Mouse (Mus musculus): ENCODE results near the gene Zmiz1.

Zmiz1 gene

DNA sequence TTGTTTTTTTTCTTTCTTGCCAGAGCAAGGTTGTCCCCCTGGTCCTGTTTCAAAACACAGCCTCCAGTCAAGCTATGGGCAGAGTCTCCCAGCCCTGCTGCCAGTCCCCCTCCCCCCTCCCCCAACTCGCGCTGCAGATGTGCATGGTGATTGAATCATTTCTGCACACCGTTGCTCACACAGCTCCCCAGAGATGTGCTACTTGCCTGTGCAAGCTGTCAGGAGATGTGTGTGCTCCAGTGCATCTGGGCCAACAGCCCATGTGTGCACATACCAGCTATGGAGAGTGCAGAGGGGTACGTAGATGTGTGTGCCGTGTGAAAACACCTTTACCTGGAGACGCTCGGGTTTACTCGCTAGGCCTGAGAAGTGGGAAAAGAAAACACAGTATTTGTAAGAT is 105.6 kb downstream of the Zmiz1 start:
- H3K36me3 ChIP-seq (ENCODE audit: insufficient read depth, low read length), result no peaks in the 10 kb centered on the region
- TF ChIP-seq NANOG (IDR thresholded peaks at IDR 0.05; ENCODE audit: borderline replicate concordance, low read length) (no peak), POU5F1 (IDR thresholded peaks at IDR 0.05; ENCODE audit: borderline replicate concordance, low read length) (no peak), CTCF (conservative IDR thresholded peaks at IDR 0.05; ENCODE audit: low read length) (no peak)
- H3K4me3 ChIP-seq (replicated peaks; ENCODE audit: low read length), result no peak overlapping the region
- peaks cover 3% of the 10 kb centered on the region; the same call in 1 of the 2 replicates for H3K27me3 ChIP-seq (ENCODE audit: insufficient read depth, low read length)
- no peaks in the 10 kb centered on the region for H3K9me3 ChIP-seq (ENCODE audit: low read length)
- peaks cover 26% of the 10 kb centered on the region for H3K4me1 ChIP-seq (replicated peaks; ENCODE audit: low read depth, low read length)

DNA sequence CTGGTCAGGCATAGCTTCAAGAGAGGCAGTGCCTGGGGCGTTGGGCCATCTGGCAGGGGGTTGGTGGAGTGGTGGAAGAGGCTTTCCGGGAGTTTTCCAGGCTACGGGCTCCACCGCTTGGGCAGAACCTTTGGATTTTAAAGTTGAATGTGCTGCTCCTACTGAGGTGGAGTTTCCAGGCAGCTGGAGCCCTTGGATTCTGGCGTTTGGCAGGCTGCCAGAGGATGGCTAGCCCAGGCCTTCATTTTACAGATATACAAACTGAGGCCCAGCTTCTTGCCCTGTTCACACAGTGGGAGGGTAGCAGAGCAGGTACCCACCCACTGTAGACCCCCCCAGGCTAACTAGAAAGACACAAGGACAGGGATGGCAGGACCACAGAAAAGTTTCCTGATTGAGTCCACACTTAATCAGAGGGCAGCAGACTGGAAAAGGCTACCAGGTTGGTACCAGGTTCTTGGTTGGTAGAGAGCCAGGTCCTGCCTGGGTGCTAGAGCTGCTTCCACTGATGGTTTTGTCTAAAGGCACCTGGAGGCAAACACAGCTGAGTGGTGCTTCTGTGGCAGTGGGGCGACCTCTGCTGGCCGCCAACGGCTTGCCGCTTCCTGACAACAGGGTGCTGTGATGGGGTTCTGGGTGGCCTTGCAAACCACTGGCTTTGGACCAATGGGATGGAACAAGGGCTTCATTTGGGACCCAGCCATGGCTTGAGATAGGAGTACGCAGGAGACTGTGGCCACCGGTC is 106.5 kb downstream of the Zmiz1 start:
- H3K4me3 ChIP-seq (replicated peaks; ENCODE audit: low read length), result no peak overlapping the region
- peak; percentile 85 for TF ChIP-seq CTCF (conservative IDR thresholded peaks at IDR 0.05; ENCODE audit: low read length)
- TF ChIP-seq NANOG (IDR thresholded peaks at IDR 0.05; ENCODE audit: borderline replicate concordance, low read length), result no peak
- TF ChIP-seq POU5F1 (IDR thresholded peaks at IDR 0.05; ENCODE audit: borderline replicate concordance, low read length), result no peak
- no peaks in the 10 kb centered on the region for H3K9me3 ChIP-seq (ENCODE audit: low read length)
- peaks cover 28% of the 10 kb centered on the region for H3K4me1 ChIP-seq (replicated peaks; ENCODE audit: low read depth, low read length)
- H3K27me3 ChIP-seq (ENCODE audit: insufficient read depth, low read length), result peaks cover 3% of the 10 kb centered on the region; the same call in 1 of the 2 replicates
- no peaks in the 10 kb centered on the region for H3K36me3 ChIP-seq (ENCODE audit: insufficient read depth, low read length)

DNA sequence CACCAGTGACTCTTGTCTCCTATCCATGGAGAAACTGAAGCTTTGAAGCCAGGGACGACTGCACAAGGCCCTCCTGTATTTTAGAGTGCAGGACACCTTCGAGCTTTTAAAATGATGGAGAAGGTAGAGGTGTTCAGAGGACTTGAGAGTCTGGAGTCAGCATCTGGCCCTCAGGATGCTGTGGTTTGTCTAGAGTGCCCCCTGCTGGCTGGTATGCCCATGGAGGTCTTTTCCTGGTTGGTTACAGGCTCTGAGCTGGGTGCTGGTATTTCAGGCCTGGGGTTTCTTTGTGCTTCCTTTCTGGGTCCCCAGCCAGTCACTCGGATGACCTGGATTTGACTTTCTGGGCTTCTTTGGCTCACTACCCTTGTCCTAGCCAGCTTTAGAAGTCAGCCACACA is 108.3 kb downstream of the Zmiz1 start:
- peaks cover 3% of the 10 kb centered on the region; the same call in 1 of the 2 replicates for H3K27me3 ChIP-seq (ENCODE audit: insufficient read depth, low read length)
- no peaks in the 10 kb centered on the region for H3K36me3 ChIP-seq (ENCODE audit: insufficient read depth, low read length)
- H3K9me3 ChIP-seq (ENCODE audit: low read length), result no peaks in the 10 kb centered on the region
- peaks cover 33% of the 10 kb centered on the region for H3K4me1 ChIP-seq (replicated peaks; ENCODE audit: low read depth, low read length)
- no peak for TF ChIP-seq NANOG (IDR thresholded peaks at IDR 0.05; ENCODE audit: borderline replicate concordance, low read length)
- peak; percentile 68 for TF ChIP-seq CTCF (conservative IDR thresholded peaks at IDR 0.05; ENCODE audit: low read length)
- H3K4me3 ChIP-seq (replicated peaks; ENCODE audit: low read length), result no peak overlapping the region

DNA sequence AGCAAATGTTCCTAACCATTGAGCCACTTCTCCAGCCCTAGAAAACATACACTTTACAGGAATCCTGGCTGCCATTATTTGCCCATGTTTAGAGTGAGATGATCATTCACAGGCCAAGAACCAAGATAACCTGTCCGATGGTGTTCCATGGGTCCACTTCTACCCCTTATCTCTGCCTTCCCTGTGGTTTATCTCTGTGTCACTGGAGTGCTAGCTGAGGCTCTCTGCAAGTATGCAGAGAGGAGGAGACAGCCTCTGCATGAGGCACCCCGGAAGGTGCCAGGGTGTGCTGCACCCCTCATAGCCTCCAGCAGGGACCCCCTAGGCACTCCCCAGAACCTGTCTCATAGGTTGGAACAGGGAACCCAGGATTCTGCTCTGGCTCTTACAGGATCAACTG is 108.9 kb downstream of the Zmiz1 start:
- Histone ChIP-seq H3K36me3 (ENCODE audit: insufficient read depth, low read length) (no peaks in the 10 kb centered on the region), H3K4me3 (replicated peaks; ENCODE audit: low read length) (no peak overlapping the region), H3K4me1 (replicated peaks; ENCODE audit: low read depth, low read length) (peaks cover 35% of the 10 kb centered on the region), H3K27me3 (ENCODE audit: insufficient read depth, low read length) (peaks cover 6% of the 10 kb centered on the region), H3K9me3 (ENCODE audit: low read length) (no peaks in the 10 kb centered on the region)
- TF ChIP-seq CTCF (conservative IDR thresholded peaks at IDR 0.05; ENCODE audit: low read length) (no peak), NANOG (IDR thresholded peaks at IDR 0.05; ENCODE audit: borderline replicate concordance, low read length) (no peak), POU5F1 (IDR thresholded peaks at IDR 0.05; ENCODE audit: borderline replicate concordance, low read length) (no peak)

DNA sequence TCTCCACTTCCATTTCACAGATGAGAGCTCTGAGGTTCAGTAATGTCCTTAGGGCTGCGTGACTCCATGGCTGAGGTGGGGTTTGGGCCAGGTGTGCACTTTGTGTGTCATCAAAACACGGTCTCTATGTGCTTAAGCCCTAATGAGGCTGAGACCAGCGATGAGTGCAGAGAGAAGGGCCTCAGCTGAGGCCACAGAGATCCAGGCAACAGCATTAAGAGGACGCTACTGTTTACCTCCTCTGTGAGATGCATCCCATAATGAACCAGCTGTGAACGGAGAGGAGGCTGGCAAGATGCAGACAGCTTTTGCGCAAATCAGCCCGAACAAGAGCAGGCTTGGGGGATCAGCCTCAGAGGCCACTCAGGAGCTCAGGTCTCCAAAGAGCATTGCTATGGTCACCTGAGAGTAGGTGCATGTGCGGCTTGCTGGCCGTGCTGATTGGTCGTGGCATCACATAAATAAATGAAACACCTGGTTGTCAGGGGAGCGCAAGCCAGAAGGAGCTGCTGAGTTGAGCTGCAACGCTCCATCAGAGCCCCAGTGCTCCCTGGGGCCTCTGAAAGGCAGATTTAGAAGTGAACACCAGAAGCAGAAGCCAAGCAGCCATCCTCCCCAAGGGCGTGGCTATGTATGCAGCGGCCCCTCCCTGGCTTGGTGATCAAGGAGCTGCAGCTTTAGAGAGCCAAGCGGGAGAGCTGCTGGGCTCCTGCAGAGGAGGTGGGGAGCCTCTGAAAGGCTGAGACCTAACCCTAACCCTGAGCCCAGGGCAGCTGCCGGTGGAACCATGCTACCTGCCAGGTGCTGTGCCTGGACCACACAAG is 115.3 kb downstream of the Zmiz1 start:
- Histone ChIP-seq H3K4me1 (replicated peaks; ENCODE audit: low read depth, low read length) (peaks cover 80% of the 10 kb centered on the region), H3K4me3 (replicated peaks; ENCODE audit: low read length) (peak overlapping the region; percentile 29), H3K9me3 (ENCODE audit: low read length) (no peaks in the 10 kb centered on the region), H3K36me3 (ENCODE audit: insufficient read depth, low read length) (no peaks in the 10 kb centered on the region), H3K27me3 (ENCODE audit: insufficient read depth, low read length) (peaks cover 35% of the 10 kb centered on the region)
- TF ChIP-seq CTCF (conservative IDR thresholded peaks at IDR 0.05; ENCODE audit: low read length) (no peak), NANOG (IDR thresholded peaks at IDR 0.05; ENCODE audit: borderline replicate concordance, low read length) (no peak), POU5F1 (IDR thresholded peaks at IDR 0.05; ENCODE audit: borderline replicate concordance, low read length) (no peak)

DNA sequence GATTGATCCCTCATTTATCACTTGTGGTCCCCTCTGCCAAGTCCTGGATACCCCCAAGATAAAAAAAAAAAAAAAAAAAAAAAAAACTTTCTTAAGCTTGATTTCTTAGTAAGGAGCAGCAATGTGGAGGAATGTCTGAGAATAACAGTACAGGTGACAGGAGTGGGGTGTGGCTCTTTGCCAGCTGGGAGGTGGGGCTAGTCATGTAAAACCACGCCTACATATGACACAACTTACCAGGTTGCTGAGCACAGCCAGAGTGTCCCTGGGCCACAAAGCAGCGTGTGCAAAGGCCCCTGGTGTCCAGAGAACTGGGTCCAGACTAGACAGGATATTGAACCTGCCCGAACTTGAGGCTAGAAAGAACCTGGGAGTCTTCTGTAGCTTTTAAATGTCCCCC is 117.7 kb downstream of the Zmiz1 start:
- H3K27me3 ChIP-seq (ENCODE audit: insufficient read depth, low read length), result peaks cover 35% of the 10 kb centered on the region
- H3K9me3 ChIP-seq (ENCODE audit: low read length), result no peaks in the 10 kb centered on the region
- peaks cover 86% of the 10 kb centered on the region for H3K4me1 ChIP-seq (replicated peaks; ENCODE audit: low read depth, low read length)
- no peak overlapping the region for H3K4me3 ChIP-seq (replicated peaks; ENCODE audit: low read length)
- TF ChIP-seq NANOG (IDR thresholded peaks at IDR 0.05; ENCODE audit: borderline replicate concordance, low read length) (no peak), POU5F1 (IDR thresholded peaks at IDR 0.05; ENCODE audit: borderline replicate concordance, low read length) (no peak), CTCF (conservative IDR thresholded peaks at IDR 0.05; ENCODE audit: low read length) (no peak)
- no peaks in the 10 kb centered on the region for H3K36me3 ChIP-seq (ENCODE audit: insufficient read depth, low read length)

DNA sequence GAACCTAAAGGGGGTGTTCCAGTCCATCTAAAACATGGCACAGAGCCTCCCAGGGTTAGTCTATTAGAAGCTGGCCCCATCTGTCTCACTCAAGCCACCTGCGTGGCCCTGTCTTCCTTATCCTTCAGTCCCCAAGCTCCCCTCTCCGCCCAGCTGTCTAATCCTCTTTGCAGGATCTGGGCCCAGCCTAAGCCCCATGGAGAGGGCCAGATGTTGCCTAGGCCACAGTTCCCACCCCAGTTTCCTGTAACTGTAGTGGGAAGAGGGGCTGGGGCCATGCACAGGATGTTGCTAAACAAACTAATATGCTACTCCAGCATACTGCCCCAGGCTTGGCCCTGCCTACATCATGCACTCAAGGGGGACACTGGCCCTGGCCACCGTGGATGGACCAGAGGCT is 118.4 kb downstream of the Zmiz1 start:
- no peaks in the 10 kb centered on the region for H3K36me3 ChIP-seq (ENCODE audit: insufficient read depth, low read length)
- H3K4me3 ChIP-seq (replicated peaks; ENCODE audit: low read length), result no peak overlapping the region
- peaks cover 35% of the 10 kb centered on the region for H3K27me3 ChIP-seq (ENCODE audit: insufficient read depth, low read length)
- TF ChIP-seq POU5F1 (IDR thresholded peaks at IDR 0.05; ENCODE audit: borderline replicate concordance, low read length), result no peak
- H3K9me3 ChIP-seq (ENCODE audit: low read length), result no peaks in the 10 kb centered on the region
- H3K4me1 ChIP-seq (replicated peaks; ENCODE audit: low read depth, low read length), result peaks cover 81% of the 10 kb centered on the region

DNA sequence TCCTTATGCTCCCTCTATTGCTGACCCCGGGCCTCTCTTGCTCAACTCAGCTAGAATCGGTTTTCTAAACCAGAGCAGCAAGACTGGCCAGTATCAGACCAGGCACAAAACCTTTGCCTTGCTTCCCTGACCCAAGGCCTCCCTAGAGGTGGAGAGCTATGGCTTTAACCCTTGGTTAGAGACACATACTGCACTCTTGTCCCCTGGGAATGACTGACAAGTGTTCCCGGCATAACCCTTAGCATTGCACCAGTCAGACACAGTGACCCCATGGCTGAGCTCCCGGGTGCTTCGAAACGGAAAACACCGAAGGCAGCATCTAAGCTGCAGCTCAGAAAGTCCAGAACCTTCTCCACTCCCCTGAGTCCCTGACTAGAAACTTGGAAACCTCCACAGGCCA is 120.6 kb downstream of the Zmiz1 start:
- H3K4me1 ChIP-seq (replicated peaks; ENCODE audit: low read depth, low read length), result peaks cover 76% of the 10 kb centered on the region
- no peaks in the 10 kb centered on the region for H3K9me3 ChIP-seq (ENCODE audit: low read length)
- no peak overlapping the region for H3K4me3 ChIP-seq (replicated peaks; ENCODE audit: low read length)
- TF ChIP-seq CTCF (conservative IDR thresholded peaks at IDR 0.05; ENCODE audit: low read length) (no peak), POU5F1 (IDR thresholded peaks at IDR 0.05; ENCODE audit: borderline replicate concordance, low read length) (no peak), NANOG (IDR thresholded peaks at IDR 0.05; ENCODE audit: borderline replicate concordance, low read length) (no peak)
- H3K27me3 ChIP-seq (ENCODE audit: insufficient read depth, low read length), result peaks cover 26% of the 10 kb centered on the region
- no peaks in the 10 kb centered on the region for H3K36me3 ChIP-seq (ENCODE audit: insufficient read depth, low read length)
